Comparison of ENCODE assay signal across 19 mouse cellular contexts in genomic region chr6:23740010-23740409, GRCm38 (mm10).
"Had no signal": no experiment of that assay in that cellular context is flagged by ENCODE, and none has a peak within 500 bp of the region (broad histone marks: within the 10 kb centered on the region; RNA-seq: fewer than 3 reads in every experiment).

No protein-coding gene starts in this region.

- ATAC-seq: hindbrain, embryonic 16.5 days; inflammation-experienced regulatory T-cells, adult 6 months; intestine, embryonic 15.5 days; intestine, postnatal 0 days; liver, embryonic 12.5 days had no signal

- DNase-seq: gastrocnemius, adult 2 months; gastrocnemius, postnatal 10 days; gastrocnemius, postnatal 25 days; heart, adult 18-20 months; heart, postnatal 10 days; heart, postnatal 4 days; kidney, adult 18-20 months; kidney, adult 8-10 months; kidney, postnatal 10 days; kidney, postnatal 25 days; kidney, postnatal 4 days; layer of hippocampus, adult 9-11 months; layer of hippocampus, postnatal 36 days; left cerebral cortex, postnatal 4 days had no signal
